Mouse (Mus musculus) cerebellum, adult (tissue): ENCODE measurements at regions not wholly inside any gene's neighbourhood (a gene's known extent, or its start where the extent isn't known, plus 50 kb on each side); places are given as distances from the start of the nearest gene placed in this dataset.

Experiments used
- ATAC-seq: cut with Nextera tagmentation; 2 replicates; pipeline ENCODE4 v1.9.2; 2017; ENCODE audit warnings: mild to moderate bottlenecking, moderate library complexity, mixed read lengths; ENCODE audit not compliant: insufficient number of reproducible peaks, low FRiP score, low TSS enrichment

- ATAC-seq, result no peak
Measured at GRCm38 (mm10) chr7:138139766-138140165, 257.8 kb downstream of the Tcerg1l start.

- no peak for ATAC-seq
Measured at GRCm38 (mm10) chr7:138149496-138149895, 248.0 kb downstream of the Tcerg1l start.

GRCm38 (mm10) chr7:138153455-138154167 is 243.9 kb downstream of the Tcerg1l start:
- no peak for ATAC-seq
